Mouse (Mus musculus) spleen, postnatal 36 days (tissue): ENCODE results near the gene Crlf1.

Experiments used
- DNase-seq, 2 experiments: peaks; one replicate each; pipeline ENCODE4 v3.0.0; 2022; ENCODE audit warnings: low spot score in 2 of 2, mixed read lengths in 1 of 2

Crlf1 gene

DNA sequence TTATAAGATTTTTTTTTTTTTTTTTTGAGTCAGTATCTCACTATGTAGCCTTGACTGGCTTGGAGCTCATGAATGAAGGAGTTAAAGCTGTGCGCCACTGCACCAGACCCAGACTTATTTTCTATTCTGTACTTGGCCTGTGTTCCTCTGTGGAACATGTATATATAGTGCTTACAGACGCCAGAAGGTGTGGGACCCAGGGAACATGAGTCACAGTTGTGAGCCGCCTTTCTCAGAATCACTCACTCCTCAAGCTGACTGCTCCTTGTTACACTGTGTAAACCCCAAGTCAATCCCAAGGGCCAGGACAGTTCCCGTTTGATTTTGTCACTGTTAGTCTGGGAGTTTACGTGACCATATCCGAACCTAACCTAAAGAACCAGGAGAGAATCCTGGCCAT is 26.1 kb downstream of the Crlf1 start:
- DNase-seq: no peak

GRCm38 (mm10) chr8:70519606-70520005 is 26.6 kb downstream of the Crlf1 start:
- no peak for DNase-seq

- DNase-seq: peak; percentile 96
Observed at GRCm38 (mm10) chr8:70522592-70523403, 29.8 kb downstream of the Crlf1 start.

DNA sequence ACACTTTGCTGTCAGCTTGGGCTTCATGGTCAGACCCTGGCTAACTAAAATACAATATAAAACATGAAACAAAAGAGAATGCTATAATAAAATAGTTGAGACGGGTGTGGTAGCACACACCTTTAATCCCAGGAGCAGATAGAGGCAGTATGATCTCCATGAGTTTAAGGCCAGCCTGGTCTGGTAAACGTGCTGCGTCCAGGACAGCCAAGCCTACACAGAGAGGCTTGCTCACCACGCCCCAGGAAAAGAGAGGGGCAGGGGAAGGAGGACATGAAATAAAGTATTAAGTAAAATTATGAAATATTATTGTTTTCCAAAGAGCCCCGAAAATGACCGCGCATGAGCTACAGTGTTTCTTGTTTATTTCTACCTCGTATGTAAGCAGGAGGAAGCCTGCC is 34.2 kb downstream of the Crlf1 start:
- DNase-seq: no peak

DNA sequence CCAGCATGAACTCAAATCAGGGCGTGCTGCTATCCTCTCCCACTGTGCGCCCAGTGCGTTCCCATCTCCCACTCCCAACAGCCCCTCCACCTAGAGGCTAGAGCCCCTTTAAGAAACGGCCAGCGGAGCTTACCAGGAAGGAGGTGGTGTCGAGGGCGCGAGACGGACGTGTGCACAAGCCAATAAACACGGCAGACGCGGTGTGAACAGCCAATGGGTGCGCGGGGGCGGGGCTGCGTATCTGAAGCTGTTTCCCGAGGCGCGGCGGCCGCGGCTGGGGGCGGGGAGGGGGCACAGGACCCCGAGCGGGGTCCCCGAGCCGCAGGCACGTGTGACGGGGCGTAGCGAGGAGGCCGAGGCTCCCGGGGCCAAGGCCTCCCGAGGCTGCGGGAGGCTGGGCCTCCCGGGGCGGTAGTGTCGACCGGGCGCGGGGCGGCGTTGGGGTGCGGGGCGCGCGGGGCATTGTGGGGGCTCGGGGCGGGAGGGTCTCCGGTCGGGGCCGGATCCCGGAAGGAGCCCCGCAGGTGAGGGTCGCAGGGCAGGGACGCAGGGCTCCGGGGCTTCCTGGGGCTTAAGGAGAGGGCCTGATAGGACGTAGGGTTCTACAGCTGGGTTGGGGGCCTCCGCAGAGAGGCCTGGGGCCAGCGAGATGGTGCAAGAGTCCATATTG is 34.7 kb downstream of the Crlf1 start, which contains the start of the genes Fkbp8 and Kxd1:
Gene Fkbp8 (plus strand): TSS at position 213 of the 670 bp plus-strand sequence.
Gene Kxd1 (minus strand): TSS at position 445 of the 670 bp plus-strand sequence.
- DNase-seq: peak; percentile 95 to 96

GRCm38 (mm10) chr8:70528182-70528797 is 35.3 kb downstream of the Crlf1 start:
- DNase-seq: no peak

- no peak for DNase-seq
Observed at GRCm38 (mm10) chr8:70529299-70529698, 36.3 kb downstream of the Crlf1 start.

GRCm38 (mm10) chr8:70529741-70530161 is 36.8 kb downstream of the Crlf1 start:
- DNase-seq: no peak

DNA sequence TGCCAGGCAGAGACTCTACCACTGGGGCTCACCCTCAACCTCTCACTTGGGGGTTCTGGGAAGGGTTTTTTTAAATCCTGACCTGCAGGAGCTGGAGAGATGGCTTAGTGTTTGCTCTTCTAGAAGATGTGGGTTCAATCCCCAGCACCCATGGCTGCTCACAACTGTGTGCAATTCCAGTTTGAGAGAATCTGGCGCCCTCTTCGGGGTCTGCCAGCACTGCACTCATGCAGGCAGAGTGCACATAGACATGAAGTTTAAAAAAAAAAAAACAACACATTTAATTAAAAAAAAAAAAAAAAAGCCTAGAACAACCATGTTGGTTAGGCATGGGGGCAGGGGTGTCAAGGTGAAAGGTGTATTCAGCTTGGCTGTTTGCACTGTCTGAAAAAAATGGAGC is 37.4 kb downstream of the Crlf1 start:
- DNase-seq: no peak

GRCm38 (mm10) chr8:70534281-70534680 is 41.3 kb downstream of the Crlf1 start:
- DNase-seq: no peak

DNA sequence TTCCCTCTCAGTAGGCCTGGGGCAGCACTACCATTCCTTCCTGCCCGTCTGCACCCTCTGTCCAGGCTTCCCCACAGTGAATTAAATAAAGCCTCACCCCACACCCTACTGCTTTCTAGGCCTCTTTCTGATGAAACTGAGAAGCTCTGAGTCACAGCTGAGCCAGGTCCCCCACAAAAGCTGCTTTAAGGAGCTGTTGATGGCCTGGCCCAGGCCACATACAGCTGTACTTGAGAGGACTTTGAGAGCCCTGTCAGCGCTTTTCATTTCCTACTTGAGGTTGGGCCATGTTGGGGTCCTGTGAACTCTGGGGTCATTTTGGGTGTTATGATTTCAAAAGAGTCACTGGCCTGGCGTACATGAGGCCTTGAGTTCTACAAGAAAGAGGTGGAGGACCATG is 42.3 kb downstream of the Crlf1 start:
- DNase-seq: no peak

GRCm38 (mm10) chr8:70535701-70536100 is 42.7 kb downstream of the Crlf1 start:
- DNase-seq: no peak

- DNase-seq: peak; percentile 71 to 77
Observed at GRCm38 (mm10) chr8:70538024-70538579, 45.1 kb downstream of the Crlf1 start.

DNA sequence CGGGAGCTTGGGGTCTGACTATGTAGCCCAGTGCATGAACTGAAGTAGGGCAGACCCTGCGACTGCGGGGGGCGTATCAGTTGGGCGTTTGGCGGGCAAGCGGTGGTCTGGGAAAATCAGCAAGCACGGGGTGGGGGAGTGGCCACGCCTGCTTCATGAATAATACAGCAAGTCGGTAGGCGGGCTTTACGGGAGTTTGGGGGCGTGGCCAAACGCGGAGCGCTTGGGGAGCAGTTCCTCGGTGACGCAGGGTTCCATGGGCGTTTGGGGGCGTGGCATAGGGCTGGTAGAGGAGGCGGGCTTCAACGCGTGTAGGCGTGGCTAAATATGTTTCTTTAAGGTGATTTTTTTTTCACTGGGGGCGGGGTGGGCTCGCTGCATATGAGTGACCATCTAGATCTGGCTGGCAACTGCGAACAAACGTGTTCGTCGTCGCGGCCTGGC is 45.7 kb downstream of the Crlf1 start:
- peak; percentile 98 to 100 for DNase-seq

DNA sequence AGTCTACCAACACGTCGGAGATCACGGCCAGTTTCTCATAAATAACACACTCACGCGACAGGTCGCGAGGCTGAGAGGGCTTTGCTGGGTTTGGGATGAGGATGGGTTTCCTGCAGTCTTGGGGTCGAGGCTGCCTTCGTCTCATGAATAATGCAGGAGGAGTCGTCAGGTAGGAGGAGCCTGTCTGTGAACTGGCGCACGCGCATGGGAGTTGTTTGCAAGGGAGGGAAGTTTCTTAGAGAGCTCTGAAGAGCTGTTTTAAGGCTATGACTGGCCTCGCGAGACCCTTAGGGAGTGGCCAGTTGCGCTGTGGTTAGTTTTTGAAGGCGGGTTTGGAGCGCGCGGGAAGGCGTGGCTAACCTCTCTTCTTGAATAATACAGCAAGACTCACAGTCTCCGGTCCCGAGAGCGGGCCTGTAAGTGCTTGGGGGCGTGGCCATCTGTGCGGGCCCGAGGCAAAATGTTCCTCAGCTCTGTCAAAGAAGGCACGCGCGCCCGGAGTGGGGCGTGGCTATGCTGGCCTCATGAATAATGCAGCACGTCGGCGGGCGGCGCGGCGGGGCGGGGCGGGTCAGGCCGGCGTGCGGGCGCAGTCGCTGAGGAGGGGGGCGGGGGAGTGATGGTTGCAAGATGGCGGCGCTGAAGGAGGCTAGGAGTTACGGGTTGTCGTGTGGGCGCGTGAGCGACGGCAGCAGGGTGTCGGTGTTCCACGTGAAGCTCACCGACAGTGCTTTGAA is 46.3 kb downstream of the Crlf1 start, which contains the start of gene Ell:
Gene Ell (plus strand): TSS at position 381 of the 737 bp plus-strand sequence.
- DNase-seq: peak; percentile 99 to 100

DNA sequence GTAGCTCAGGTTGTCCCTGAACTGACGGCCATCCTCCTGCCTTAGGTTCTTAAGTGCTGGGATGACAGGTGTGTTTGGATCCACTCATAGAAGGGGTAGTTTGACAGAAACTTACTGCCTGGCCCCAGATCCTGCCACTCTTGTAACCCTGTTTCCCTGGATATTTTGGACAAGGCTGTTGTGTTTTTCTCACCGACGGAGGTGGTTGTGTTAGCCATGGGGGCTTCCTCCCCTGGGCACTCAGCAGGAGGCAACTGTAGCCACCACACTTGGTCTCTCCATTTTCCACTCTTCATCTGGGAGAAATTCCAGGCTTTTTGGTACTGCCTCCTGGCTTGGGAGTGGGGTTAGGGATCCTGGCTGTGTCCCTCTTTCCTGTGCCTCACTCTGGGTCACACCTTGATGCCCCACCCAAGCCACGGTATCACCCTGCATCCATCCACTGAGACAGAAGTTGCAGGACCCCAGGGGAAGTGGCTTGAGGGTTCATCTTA is 47.1 kb downstream of the Crlf1 start:
- no peak for DNase-seq

DNA sequence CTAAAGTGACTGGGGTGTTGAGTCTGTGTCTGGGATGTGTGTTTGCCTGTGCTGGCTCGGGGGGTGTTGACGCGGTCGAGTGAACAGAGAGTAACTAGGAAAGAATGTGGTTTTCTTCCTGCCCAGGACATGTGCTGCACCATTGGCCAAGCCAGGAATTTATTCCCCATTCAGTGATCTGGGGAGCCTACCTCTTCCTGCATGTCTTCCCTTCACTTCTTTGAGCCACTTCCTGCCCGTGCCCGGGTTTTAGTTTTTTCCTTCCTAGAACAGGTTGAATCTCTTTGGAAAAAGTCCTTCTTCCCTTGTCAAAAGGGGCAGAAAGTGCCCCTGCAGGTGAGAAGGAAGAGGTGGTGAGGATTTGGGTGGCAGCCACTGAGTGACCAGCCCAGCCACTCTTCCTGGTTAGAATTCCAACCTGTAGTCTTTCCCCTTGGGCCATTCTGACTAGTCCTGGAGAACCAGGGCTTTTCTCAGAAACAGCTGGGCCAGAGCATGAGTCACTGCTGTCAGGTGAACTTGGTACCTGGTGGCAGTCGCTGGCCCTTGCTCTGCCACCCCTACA is 47.6 kb downstream of the Crlf1 start:
- no peak for DNase-seq

DNA sequence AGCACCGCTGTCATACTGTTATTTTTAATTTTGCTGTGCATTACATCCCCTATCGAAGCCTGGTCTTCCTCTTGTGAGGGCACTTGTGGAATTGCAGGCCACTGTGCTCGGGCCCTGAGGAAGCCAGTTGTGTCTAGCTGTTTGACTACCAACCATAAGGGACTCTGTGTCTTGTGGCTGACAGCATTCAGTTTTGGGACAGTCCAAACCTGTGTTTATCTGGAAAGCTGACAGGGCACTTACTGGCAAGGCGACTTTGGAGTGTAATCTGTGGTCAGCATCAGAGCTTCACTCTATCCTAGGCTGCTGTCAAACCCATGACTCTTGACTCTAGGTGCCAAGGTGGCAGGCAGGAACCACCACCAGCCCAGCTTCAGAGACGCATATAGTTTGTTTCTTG is 48.1 kb downstream of the Crlf1 start:
- DNase-seq: no peak

DNA sequence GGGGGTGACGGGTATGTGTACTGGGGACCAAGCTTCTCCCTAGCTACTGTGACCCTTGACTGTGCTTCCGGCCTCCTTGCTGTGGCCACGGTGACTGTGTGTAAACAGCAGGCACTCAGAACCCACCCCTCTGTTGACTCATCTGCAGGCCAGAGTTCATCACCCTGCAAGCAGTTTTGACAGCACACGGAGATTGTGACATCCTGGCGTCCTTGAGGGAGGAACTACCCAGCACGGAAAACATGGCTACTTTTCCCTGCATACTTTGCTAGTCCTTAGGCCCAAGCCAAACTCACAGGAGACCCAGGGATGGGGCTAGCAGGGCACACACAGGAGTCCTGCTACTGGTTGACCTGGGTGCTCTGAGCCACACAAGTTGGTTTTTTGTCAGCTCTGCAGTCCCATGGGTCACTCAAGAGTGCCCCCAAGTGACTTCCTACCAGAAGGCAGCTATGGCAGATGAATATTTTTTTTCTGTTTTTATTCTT is 51.3 kb downstream of the Crlf1 start:
- no peak for DNase-seq

DNA sequence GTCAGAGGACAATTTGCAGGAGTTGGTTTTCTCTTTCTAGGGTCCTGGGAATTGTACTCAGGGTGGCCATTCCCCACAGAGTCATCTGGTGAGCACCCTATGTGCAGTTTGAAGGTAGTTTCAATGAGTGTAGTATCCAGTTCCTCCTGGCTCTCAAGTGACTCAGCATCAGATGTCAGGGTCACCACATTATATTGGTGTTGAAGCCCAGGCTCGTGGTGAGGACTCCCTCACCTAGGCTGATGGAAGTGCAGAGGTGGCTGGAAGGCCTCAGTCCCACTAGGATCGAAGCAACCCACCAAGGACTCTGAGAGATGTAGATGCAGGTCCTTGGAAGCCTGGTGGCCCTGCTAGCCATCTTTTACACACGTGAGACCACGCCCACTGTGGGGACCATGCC is 53.5 kb downstream of the Crlf1 start:
- DNase-seq: no peak

DNA sequence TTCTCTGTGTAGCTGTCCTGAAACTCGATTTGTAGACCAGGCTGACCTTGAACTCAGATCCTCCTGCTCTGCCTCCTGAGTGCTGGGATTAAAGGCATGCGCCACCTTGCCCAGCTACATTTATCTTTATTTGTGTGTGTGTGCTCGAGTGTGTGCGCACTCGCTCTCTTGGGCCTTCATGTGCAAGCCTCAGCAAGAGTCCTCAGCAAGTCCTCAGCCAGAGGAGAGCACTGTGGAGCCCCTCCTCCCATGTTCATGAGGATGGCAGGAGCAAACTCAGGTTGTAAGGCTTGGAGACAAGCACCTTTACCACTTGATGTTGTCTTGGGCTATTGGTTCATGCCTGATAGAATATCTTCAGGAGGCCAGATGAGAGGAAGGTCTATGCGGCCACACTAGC is 54.8 kb downstream of the Crlf1 start:
- no peak for DNase-seq
